Mouse (Mus musculus) kidney, adult 2 months (tissue): ENCODE measurements at regions not wholly inside any gene's neighbourhood (a gene's known extent, or its start where the extent isn't known, plus 50 kb on each side); places are given as distances from the start of the nearest gene placed in this dataset.

Source experiments
- DNase-seq: peaks from one replicate; pipeline ENCODE4 v3.0.0; 2021
- H3K27ac ChIP-seq: fragments of 200-500 bp; 2 replicates; pipeline ENCODE4 v1.5.1; 2012; ENCODE audit warnings: low read depth, low read length, control low read depth, inconsistent platforms; ENCODE audit not compliant: insufficient read depth
- H3K27me3 ChIP-seq: fragments of 200-500 bp; replicated peaks from 2 replicates; pipeline ENCODE4 v1.6.1; 2012; ENCODE audit warnings: mild to moderate bottlenecking, moderate library complexity, low read length, inconsistent platforms; ENCODE audit not compliant: control insufficient read depth, insufficient read depth
- H3K36me3 ChIP-seq: fragments of 200-500 bp; 2 replicates; pipeline ENCODE4 v1.6.1; 2012; ENCODE audit warnings: mild to moderate bottlenecking, moderate library complexity, low read length, inconsistent platforms; ENCODE audit not compliant: control insufficient read depth, insufficient read depth
- H3K4me1 ChIP-seq: fragments of 200-500 bp; 2 replicates; pipeline ENCODE4 v1.6.1; 2011; ENCODE audit warnings: low read length; ENCODE audit not compliant: control insufficient read depth, insufficient read depth
- H3K4me3 ChIP-seq: fragments of 200-500 bp; 2 replicates; pipeline ENCODE4 v1.5.1; 2011; ENCODE audit warnings: mild to moderate bottlenecking, low read depth, low read length, control low read depth; ENCODE audit not compliant: insufficient read depth
- CTCF ChIP-seq: fragments of 200-500 bp; conservative IDR thresholded peaks from 2 replicates; pipeline ENCODE4 v1.5.1; 2011; ENCODE audit warnings: low read depth, mild to moderate bottlenecking, control low read depth, low read length, moderate library complexity, mixed read lengths; ENCODE audit not compliant: insufficient read depth, insufficient read length
- POLR2A ChIP-seq: fragments of 200-500 bp; IDR thresholded peaks from one replicate; pipeline ENCODE4 v1.6.1; 2011; ENCODE audit warnings: low read depth, low read length, control low read depth
- WGBS: fragments of 180-500 bp; shearing (Covaris S2); methylation state at CpG from one replicate; pipeline ENCODE4 v1.1.7; 2018; 5-methylcytosine and 5-hydroxymethylcytosine counted together

DNA sequence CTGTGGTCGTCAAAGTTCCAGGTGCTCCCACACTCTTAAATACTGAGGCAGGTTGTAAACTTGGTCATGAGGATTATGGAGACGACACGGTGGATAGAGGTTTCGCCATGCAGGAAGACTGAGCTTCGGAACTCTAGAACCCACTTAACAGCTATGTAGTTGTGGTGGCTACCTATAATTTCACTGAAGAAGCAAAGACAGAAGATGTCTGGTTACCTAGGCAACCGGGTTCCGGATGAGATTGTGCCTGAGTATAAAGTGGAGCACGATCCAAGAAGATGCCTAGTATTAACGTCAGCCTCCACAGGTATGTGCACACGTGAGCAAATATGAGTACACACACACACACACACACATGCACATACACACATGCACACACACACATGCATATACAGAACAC is 517.3 kb upstream of the Celf2 start:
- Histone ChIP-seq H3K4me1 (no peaks in the 10 kb centered on the region), H3K27me3 (no peaks in the 10 kb centered on the region)
- no peak for DNase-seq

DNA sequence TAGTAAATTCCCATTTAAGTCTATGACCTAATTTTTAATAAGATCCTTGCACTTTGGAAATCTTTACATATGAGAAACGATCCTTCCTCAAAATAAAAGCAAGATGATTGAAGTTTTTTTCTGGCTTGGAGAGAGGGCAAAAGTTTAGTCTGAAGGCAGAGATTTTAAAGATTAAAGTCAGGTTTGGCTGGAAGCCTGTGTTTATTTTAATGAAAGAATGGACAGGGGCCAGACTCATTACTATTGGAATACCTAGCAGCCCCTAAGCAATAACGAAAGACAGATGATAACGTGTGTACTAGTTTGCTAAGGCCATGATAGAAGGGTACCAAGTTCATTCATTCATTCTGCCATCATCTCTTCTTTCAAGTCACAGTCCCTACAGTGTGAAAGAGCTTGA is 513.3 kb upstream of the Celf2 start:
- 68% methylated on average over 3 of the region's 3 CpGs for WGBS
- Histone ChIP-seq H3K27ac (no peak overlapping the region), H3K27me3 (no peaks in the 10 kb centered on the region), H3K36me3 (no peaks in the 10 kb centered on the region), H3K4me3 (no peak overlapping the region), H3K4me1 (no peaks in the 10 kb centered on the region)
- TF ChIP-seq POLR2A = no peak
- TF ChIP-seq CTCF = no peak
- DNase-seq = no peak

More for the DNA sequence above, 517.3 kb upstream of the Celf2 start:
- WGBS = 90% methylated on average over 10 of the region's 10 CpGs
- Histone ChIP-seq H3K4me3 (no peak overlapping the region), H3K27ac (no peak overlapping the region), H3K36me3 (no peaks in the 10 kb centered on the region)
- TF ChIP-seq POLR2A = no peak
- TF ChIP-seq CTCF = no peak

DNA sequence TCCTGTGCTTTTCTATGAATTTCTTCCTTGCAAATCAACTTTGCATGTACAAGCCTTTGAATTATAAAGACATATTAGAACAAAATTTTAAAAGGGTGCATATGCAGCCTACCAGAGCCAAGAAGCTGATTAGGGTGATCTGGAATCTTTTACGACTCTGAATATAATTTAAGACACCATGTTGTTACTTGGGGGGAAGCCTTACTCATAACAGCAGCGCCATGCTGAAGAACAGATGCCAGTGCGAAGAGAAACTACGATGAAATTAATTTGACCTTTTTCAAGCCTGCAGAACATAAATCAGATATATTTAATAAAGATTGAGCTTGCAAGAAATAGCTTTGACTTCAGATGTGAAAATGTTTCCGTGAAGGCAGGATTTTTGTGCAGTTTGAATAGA is 512.7 kb upstream of the Celf2 start:
- Histone ChIP-seq H3K27me3 (no peaks in the 10 kb centered on the region), H3K4me3 (no peak overlapping the region), H3K36me3 (no peaks in the 10 kb centered on the region), H3K4me1 (no peaks in the 10 kb centered on the region), H3K27ac (no peak overlapping the region)
- DNase-seq = no peak
- TF ChIP-seq POLR2A (no peak), CTCF (no peak)
- 73% methylated on average over 5 of the region's 5 CpGs for WGBS

DNA sequence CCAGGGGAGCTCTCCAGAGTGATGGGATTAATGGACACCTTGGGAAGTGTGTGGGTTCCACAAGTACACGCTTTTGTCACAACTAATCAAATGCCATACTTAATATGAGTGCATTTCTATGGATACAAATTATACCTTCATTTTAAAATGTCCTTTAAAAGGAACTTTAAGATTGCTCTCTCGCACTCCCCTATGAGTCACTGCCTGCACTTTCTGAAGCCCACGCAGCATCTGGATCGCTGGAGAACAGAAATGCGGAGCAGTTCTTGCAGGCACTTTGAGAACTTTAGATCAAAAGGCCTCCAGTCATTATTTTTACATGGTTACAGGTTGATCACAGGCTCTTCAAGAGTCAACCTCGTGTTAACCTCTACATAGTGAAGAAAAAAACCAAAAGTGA is 503.5 kb upstream of the Celf2 start:
- Histone ChIP-seq H3K27me3 (no peaks in the 10 kb centered on the region), H3K4me3 (no peak overlapping the region), H3K4me1 (no peaks in the 10 kb centered on the region), H3K27ac (no peak overlapping the region), H3K36me3 (no peaks in the 10 kb centered on the region)
- DNase-seq = no peak
- TF ChIP-seq POLR2A (no peak), CTCF (no peak)
- 72% methylated on average over 6 of the region's 6 CpGs for WGBS

GRCm38 (mm10) chr2:7999444-7999843 is 490.1 kb upstream of the Celf2 start:
- Histone ChIP-seq H3K4me3 (no peak overlapping the region), H3K4me1 (no peaks in the 10 kb centered on the region), H3K36me3 (no peaks in the 10 kb centered on the region), H3K27ac (no peak overlapping the region), H3K27me3 (no peaks in the 10 kb centered on the region)
- 23% methylated on average over 2 of the region's 2 CpGs for WGBS
- TF ChIP-seq POLR2A (no peak), CTCF (no peak)
- DNase-seq = no peak

- H3K4me3 ChIP-seq = no peak overlapping the region
- DNase-seq = no peak
- no peaks in the 10 kb centered on the region for H3K4me1 ChIP-seq
- no peaks in the 10 kb centered on the region for H3K27me3 ChIP-seq
- TF ChIP-seq POLR2A (no peak), CTCF (no peak)
- no peak overlapping the region for H3K27ac ChIP-seq
- H3K36me3 ChIP-seq = no peaks in the 10 kb centered on the region
Observed at GRCm38 (mm10) chr2:7974471-7974870, 465.1 kb upstream of the Celf2 start.

DNA sequence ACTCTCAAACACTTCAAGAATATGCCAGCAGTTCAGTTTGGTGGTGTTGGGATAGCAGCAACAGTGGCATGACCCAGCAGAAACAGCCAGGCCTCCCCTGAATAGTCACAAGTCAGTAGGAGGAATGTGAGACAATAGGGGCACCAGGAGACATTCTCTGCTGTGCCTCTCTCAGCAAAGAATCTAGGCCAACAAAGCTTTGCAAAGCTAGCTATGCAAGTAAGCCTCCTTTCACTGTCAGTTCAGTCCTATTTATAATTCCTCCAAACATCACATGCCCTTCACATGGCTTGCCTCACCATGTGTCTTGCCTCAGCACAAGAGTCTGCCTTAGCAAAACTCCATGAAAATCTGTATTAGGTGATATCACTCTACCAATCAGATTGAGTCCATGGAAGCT is 454.1 kb upstream of the Celf2 start:
- no peak overlapping the region for H3K27ac ChIP-seq
- H3K36me3 ChIP-seq = no peaks in the 10 kb centered on the region
- no peaks in the 10 kb centered on the region for H3K27me3 ChIP-seq
- H3K4me3 ChIP-seq = no peak overlapping the region
- DNase-seq = no peak
- TF ChIP-seq POLR2A = no peak
- TF ChIP-seq CTCF = no peak
- H3K4me1 ChIP-seq = no peaks in the 10 kb centered on the region

DNA sequence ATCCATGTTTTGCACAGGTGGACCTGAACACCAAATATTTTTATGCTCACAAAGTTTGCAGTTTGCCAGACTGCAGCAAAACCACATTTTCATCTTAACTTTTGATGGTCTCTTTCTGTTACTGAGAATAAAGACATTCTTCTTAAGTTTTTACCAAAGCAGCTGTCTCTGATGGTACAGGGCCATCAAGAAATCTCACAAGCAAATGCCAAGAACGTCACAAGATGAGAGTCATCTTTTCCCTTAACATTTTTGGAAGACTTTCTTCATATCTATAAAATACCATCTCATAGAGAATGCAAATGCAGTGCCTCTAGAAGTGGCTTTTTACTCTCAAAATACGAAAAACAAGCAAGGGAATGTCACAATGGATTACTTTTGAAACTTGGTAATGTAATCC is 444.8 kb upstream of the Celf2 start:
- TF ChIP-seq POLR2A = no peak
- TF ChIP-seq CTCF = no peak
- Histone ChIP-seq H3K36me3 (no peaks in the 10 kb centered on the region), H3K4me1 (no peaks in the 10 kb centered on the region), H3K4me3 (no peak overlapping the region), H3K27me3 (no peaks in the 10 kb centered on the region), H3K27ac (no peak overlapping the region)
- WGBS = 68% methylated on average over 2 of the region's 2 CpGs
- no peak for DNase-seq
